Mouse (Mus musculus) heart, postnatal 36 days (tissue): ENCODE results near the gene Sox6. TPM values are rescaled to one million over a fixed set of nuclear protein-coding genes. Genes with fewer than 3 reads are reported as not detected.

Source experiments
- DNase-seq, 2 experiments: peaks; one replicate each; pipeline ENCODE4 v3.0.0; 2021 to 2022
- intact Hi-C: fragments of 180-260 bp; cut with DNase I; formaldehyde crosslinking; loops from one replicate; pipeline ENCODE4 v1.15.1; 2025
- total RNA-seq, 2 experiments: library from RNA; stranded (reverse); gene quantifications; 2 replicates each; pipeline ENCODE4 v1.2.3; 2021

Gene Sox6
- total RNA-seq, 2 experiments from 2014 or later, result 24.0 to 30.4 TPM

GRCm38 (mm10) chr7:115531875-115532274, 506.7 kb downstream of the Sox6 start:
- intact Hi-C loops, result no loop called here
- DNase-seq, result no peak

GRCm38 (mm10) chr7:115531217-115531616, 507.4 kb downstream of the Sox6 start:
- no peak for DNase-seq
- intact Hi-C loops, result no loop called here

GRCm38 (mm10) chr7:115517701-115518100, 520.9 kb downstream of the Sox6 start:
- DNase-seq, result no peak
- intact Hi-C loops, result loop anchor here (10.0 kb wide), 1 partner anchor 57 kb away; no protein-coding TSS in a partner anchor

GRCm38 (mm10) chr7:115513681-115514080, 524.9 kb downstream of the Sox6 start:
- intact Hi-C loops, result loop anchor here (10.0 kb wide), 1 partner anchor 61 kb away; no protein-coding TSS in a partner anchor

GRCm38 (mm10) chr7:115511777-115512176, 526.8 kb downstream of the Sox6 start:
- intact Hi-C loops, result loop anchor here (10.0 kb wide), 1 partner anchor 63 kb away; no protein-coding TSS in a partner anchor
- DNase-seq, result no peak

More at GRCm38 (mm10) chr7:115513681-115514080, 524.9 kb downstream of the Sox6 start:
- DNase-seq, result no peak

GRCm38 (mm10) chr7:115511091-115511490, 527.5 kb downstream of the Sox6 start:
- intact Hi-C loops, result loop anchor here (10.0 kb wide), 1 partner anchor 64 kb away; no protein-coding TSS in a partner anchor
- no peak for DNase-seq

GRCm38 (mm10) chr7:115510045-115510444, 528.6 kb downstream of the Sox6 start:
- DNase-seq, result no peak
- intact Hi-C loops, result loop anchor here (10.0 kb wide), 1 partner anchor 65 kb away; no protein-coding TSS in a partner anchor

- no peak for DNase-seq
- intact Hi-C loops, result no loop called here
These were observed 532.2 kb downstream of the Sox6 start for GRCm38 (mm10) chr7:115506385-115506784.

GRCm38 (mm10) chr7:115501497-115501896, 537.1 kb downstream of the Sox6 start:
- DNase-seq, result no peak
- intact Hi-C loops, result no loop called here

- DNase-seq, result no peak
- intact Hi-C loops, result no loop called here
These were observed 537.8 kb downstream of the Sox6 start for GRCm38 (mm10) chr7:115500825-115501224.

GRCm38 (mm10) chr7:115500170-115500569, 538.4 kb downstream of the Sox6 start:
- no peak for DNase-seq
- intact Hi-C loops, result no loop called here

- DNase-seq, result no peak
- intact Hi-C loops, result loop anchor here (10.0 kb wide), 1 partner anchor 277 kb away; no protein-coding TSS in a partner anchor
These were observed 546.9 kb downstream of the Sox6 start for GRCm38 (mm10) chr7:115491721-115492120.

GRCm38 (mm10) chr7:115489608-115490007, 549.0 kb downstream of the Sox6 start:
- DNase-seq, result no peak
- intact Hi-C loops, result loop anchor here (10.0 kb wide), 1 partner anchor 275 kb away; no protein-coding TSS in a partner anchor

GRCm38 (mm10) chr7:115486431-115486830, 552.2 kb downstream of the Sox6 start:
- no peak for DNase-seq
- intact Hi-C loops, result no loop called here

GRCm38 (mm10) chr7:115485664-115486409, 552.8 kb downstream of the Sox6 start:
- DNase-seq, result no peak
- intact Hi-C loops, result no loop called here

- intact Hi-C loops, result no loop called here
- DNase-seq, result no peak
These were observed 560.8 kb downstream of the Sox6 start for GRCm38 (mm10) chr7:115477763-115478162.

GRCm38 (mm10) chr7:115476881-115477665, 561.5 kb downstream of the Sox6 start:
- peak in 1 of 2 experiments; percentile 18 for DNase-seq
- intact Hi-C loops, result no loop called here

GRCm38 (mm10) chr7:115475176-115475575, 563.4 kb downstream of the Sox6 start:
- DNase-seq, result no peak
- intact Hi-C loops, result no loop called here

GRCm38 (mm10) chr7:115474115-115474514, 564.5 kb downstream of the Sox6 start:
- no peak for DNase-seq
- intact Hi-C loops, result no loop called here

- intact Hi-C loops, result no loop called here
- DNase-seq, result peak; percentile 36 to 48
These were observed 565.7 kb downstream of the Sox6 start for GRCm38 (mm10) chr7:115472850-115473249.

- intact Hi-C loops, result no loop called here
- no peak for DNase-seq
These were observed 567.1 kb downstream of the Sox6 start for GRCm38 (mm10) chr7:115471521-115471920.
